Mouse (Mus musculus) brain, embryonic 14.5 days (tissue): ENCODE measurements at regions not wholly inside any gene's neighbourhood (a gene's known extent, or its start where the extent isn't known, plus 50 kb on each side); places are given as distances from the start of the nearest gene placed in this dataset.

Experiments
- CTCF ChIP-seq: fragments of 200-500 bp; IDR thresholded peaks from 2 replicates; pipeline ENCODE4 v1.5.1; 2012; ENCODE audit warnings: inconsistent platforms, mild to moderate bottlenecking, moderate library complexity, borderline replicate concordance; ENCODE audit not compliant: insufficient read depth, insufficient read length; ENCODE audit errors: extremely low read depth
- POLR2A ChIP-seq: fragments of 200-500 bp; IDR thresholded peaks from 2 replicates; pipeline ENCODE4 v1.6.1; 2012; ENCODE audit warnings: mild to moderate bottlenecking, inconsistent platforms, borderline replicate concordance; ENCODE audit not compliant: poor library complexity, insufficient read depth, insufficient read length, severe bottlenecking; ENCODE audit errors: extremely low read depth

DNA sequence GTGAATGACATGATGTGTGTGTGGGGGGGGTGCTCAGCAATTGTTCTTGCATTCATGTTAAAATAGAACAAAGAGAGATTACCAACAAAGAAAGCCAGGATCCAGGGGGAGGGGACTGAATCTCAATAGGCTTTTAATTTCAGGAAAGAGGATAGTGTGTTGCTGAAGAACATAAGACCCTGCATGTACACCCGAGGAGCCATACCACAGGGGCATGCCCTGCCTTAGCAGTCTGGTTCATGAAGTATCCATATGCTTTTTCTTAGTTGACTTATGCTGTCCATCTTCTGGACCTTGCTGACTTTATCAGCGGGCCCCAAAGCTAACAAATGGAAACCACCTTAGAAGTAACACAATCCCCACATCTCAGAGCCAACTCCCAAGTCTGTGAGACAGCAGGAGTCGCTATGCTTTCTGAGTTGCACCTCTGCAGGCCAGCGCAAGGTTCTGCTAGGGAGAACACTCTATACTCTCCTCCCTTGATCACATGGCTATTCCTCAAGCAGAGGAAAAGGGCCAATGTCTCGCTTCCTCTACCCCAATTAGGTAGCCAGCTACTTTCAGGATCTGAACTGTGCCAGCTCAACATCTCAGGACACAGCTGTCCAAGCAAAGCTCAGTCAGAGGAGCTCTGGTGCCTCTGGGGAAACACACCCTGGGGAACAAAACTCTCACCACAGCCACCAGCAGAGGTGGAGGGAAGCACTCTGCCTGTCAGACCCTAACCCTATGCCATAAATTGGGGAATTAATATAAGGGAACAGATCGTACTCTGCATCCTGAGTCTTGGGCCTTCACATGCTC, 52.9 kb upstream of the Lmo4 start:
- no peak for TF ChIP-seq CTCF
- no peak for TF ChIP-seq POLR2A
